Mouse (Mus musculus) lung, postnatal 0 days (tissue): ENCODE data around the gene 6030458C11Rik.

Experiments
- CTCF ChIP-seq: IDR thresholded peaks from 2 replicates; pipeline ENCODE4 v1.5.1; 2016; ENCODE audit warnings: antibody characterized with exemption, mild to moderate bottlenecking
- EP300 ChIP-seq: IDR thresholded peaks from 2 replicates; pipeline ENCODE4 v1.6.1; 2016; ENCODE audit warnings: antibody characterized with exemption, mild to moderate bottlenecking, control low read depth

GRCm38 (mm10) chr15:12807088-12807487 lies 17.4 kb downstream of the 6030458C11Rik start:
- TF ChIP-seq CTCF, result no peak
- no peak for TF ChIP-seq EP300
